Mouse (Mus musculus) kidney, postnatal 14 days (tissue): ENCODE data around the gene Slc36a1.
A peak's percentile ranks its signal among the peaks of the same experiment; 100 is the strongest.

Experiments used
- DNase-seq: peaks from one replicate; pipeline ENCODE4 v3.0.0; 2022; ENCODE audit warnings: mixed read lengths

Slc36a1 gene

GRCm38 (mm10) chr11:55204159-55204596 lies at the start of gene Slc36a1:
Slc36a1 (plus strand) TSS chr11:55204350.
- DNase-seq = peak; percentile 96

- DNase-seq = no peak
These were observed 49.6 kb upstream of the Slc36a1 start for GRCm38 (mm10) chr11:55154398-55155069.

GRCm38 (mm10) chr11:55155070-55155421 lies 49.1 kb upstream of the Slc36a1 start:
- DNase-seq = no peak

- DNase-seq = peak; percentile 86
These were observed 45.3 kb upstream of the Slc36a1 start for GRCm38 (mm10) chr11:55158785-55159359.

GRCm38 (mm10) chr11:55162670-55163069 lies 41.5 kb upstream of the Slc36a1 start:
- peak; percentile 32 for DNase-seq

- peak; percentile 20 for DNase-seq
These were observed 39.4 kb upstream of the Slc36a1 start for GRCm38 (mm10) chr11:55164723-55165122.

GRCm38 (mm10) chr11:55165748-55166147 lies 38.4 kb upstream of the Slc36a1 start:
- DNase-seq = no peak

- no peak for DNase-seq
These were observed 35.6 kb upstream of the Slc36a1 start for GRCm38 (mm10) chr11:55168504-55168903.

- DNase-seq = no peak
These were observed 35.2 kb upstream of the Slc36a1 start for GRCm38 (mm10) chr11:55168914-55169313.

- DNase-seq = no peak
These were observed 33.6 kb upstream of the Slc36a1 start for GRCm38 (mm10) chr11:55170501-55170900.

GRCm38 (mm10) chr11:55178830-55179229 lies 25.3 kb upstream of the Slc36a1 start:
- no peak for DNase-seq

- DNase-seq = no peak
These were observed 24.3 kb upstream of the Slc36a1 start for GRCm38 (mm10) chr11:55179856-55180255.

GRCm38 (mm10) chr11:55183124-55183523 lies 21.0 kb upstream of the Slc36a1 start:
- peak; percentile 8 for DNase-seq

GRCm38 (mm10) chr11:55184246-55184645 lies 19.9 kb upstream of the Slc36a1 start:
- no peak for DNase-seq

- peak; percentile 20 for DNase-seq
These were observed 19.3 kb upstream of the Slc36a1 start, which contains the start of gene Slc36a2 for GRCm38 (mm10) chr11:55184733-55185291. Slc36a2 (minus strand) TSS chr11:55185077.

GRCm38 (mm10) chr11:55187292-55187691 lies 16.9 kb upstream of the Slc36a1 start:
- no peak for DNase-seq

GRCm38 (mm10) chr11:55187777-55188176 lies 16.4 kb upstream of the Slc36a1 start:
- DNase-seq = no peak

- DNase-seq = no peak
These were observed 13.9 kb upstream of the Slc36a1 start for GRCm38 (mm10) chr11:55190216-55190615.

GRCm38 (mm10) chr11:55197086-55197485 lies 7.1 kb upstream of the Slc36a1 start:
- DNase-seq = no peak

GRCm38 (mm10) chr11:55197740-55198510 lies 6.2 kb upstream of the Slc36a1 start:
- no peak for DNase-seq

GRCm38 (mm10) chr11:55204602-55205001 lies 452 bp downstream of the Slc36a1 start:
- peak; percentile 35 for DNase-seq

GRCm38 (mm10) chr11:55208001-55208690 lies 4.0 kb downstream of the Slc36a1 start:
- peak; percentile 30 for DNase-seq

- no peak for DNase-seq
These were observed 4.9 kb downstream of the Slc36a1 start for GRCm38 (mm10) chr11:55209032-55209431.
